Mouse (Mus musculus): ENCODE measurements around the gene Kpna2.

Kpna2 gene

GRCm38 (mm10) chr11:106982351-106982750 is 17.0 kb downstream of the Kpna2 start:
- no peak for DNase-seq (ENCODE audit: low spot score in 2 of 2)

- no peak for DNase-seq (ENCODE audit: low spot score in 2 of 2)
Observed at GRCm38 (mm10) chr11:106981787-106982186, 17.6 kb downstream of the Kpna2 start.

GRCm38 (mm10) chr11:106980455-106980854 is 18.9 kb downstream of the Kpna2 start:
- peak; percentile 19 to 53 for DNase-seq (ENCODE audit: low spot score in 2 of 2)

- no peak for DNase-seq (ENCODE audit: low spot score in 2 of 2)
Observed at GRCm38 (mm10) chr11:106976194-106976593, 23.1 kb downstream of the Kpna2 start.

GRCm38 (mm10) chr11:106975419-106976177 is 23.7 kb downstream of the Kpna2 start:
- no peak for DNase-seq (ENCODE audit: low spot score in 2 of 2)

- no peak for DNase-seq (ENCODE audit: low spot score in 2 of 2)
Observed at GRCm38 (mm10) chr11:106974440-106974839, 24.9 kb downstream of the Kpna2 start.

DNA sequence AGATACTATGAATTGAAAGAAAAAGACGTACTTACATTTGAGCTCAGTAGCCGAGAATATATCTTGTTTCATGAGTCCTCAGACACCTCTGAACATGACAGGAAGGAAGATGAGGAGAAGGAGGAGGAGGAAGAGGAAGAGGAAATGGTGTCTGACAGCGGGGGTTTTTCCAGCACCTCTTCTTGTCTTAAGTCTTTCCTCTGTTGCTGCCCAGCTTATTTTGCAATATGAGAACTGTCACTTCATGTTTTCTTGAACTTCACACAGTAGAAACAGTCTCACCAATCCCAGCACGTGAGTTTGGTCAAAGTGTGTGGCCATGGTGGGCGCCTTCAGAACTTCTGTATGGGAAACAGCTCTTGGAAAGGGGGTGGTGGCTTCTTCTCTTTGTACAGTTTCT is 26.3 kb downstream of the Kpna2 start:
- peak in 1 of 2 experiments; percentile 13 for DNase-seq (ENCODE audit: low spot score in 2 of 2)

DNA sequence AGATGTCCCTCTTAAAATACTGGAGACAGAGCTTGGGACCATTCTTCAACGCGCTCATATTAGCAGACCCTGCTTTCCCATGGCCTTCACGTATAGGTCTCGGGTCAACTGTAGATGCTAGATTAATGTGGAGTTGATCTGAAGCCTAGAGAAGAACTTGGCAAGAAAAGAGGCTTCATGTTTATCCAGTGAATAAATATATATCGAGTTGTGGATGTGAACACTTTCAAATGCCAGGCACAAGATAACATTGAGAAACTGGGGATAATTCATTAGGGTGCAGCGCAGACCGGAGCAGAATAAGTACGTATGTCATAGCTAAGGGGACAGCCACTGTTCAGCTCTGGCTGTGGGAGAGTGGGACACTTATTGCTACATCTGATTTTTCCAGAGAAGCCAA is 29.5 kb downstream of the Kpna2 start:
- DNase-seq (ENCODE audit: low spot score in 2 of 2) = no peak

DNA sequence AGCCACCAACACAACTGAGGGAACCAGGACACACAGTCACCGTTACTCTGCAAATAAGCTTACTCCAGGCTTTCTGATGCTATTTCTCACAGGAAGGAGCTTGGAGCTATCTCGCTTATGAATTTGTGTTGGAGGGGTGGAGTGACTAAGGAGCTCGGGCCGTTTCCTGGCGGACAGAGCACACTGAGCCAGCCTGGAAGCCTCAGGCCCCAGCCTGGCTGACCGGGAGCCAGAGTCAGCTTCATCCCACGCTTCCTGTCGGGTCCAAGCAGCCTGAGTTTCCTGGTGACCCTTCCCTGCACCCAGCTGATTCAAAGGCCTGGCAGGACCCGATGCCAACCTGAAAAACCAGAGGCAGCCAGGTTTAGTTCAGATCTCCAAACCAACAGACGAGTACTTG is 31.7 kb downstream of the Kpna2 start:
- DNase-seq (ENCODE audit: low spot score in 2 of 2) = peak in 1 of 2 experiments; percentile 8

DNA sequence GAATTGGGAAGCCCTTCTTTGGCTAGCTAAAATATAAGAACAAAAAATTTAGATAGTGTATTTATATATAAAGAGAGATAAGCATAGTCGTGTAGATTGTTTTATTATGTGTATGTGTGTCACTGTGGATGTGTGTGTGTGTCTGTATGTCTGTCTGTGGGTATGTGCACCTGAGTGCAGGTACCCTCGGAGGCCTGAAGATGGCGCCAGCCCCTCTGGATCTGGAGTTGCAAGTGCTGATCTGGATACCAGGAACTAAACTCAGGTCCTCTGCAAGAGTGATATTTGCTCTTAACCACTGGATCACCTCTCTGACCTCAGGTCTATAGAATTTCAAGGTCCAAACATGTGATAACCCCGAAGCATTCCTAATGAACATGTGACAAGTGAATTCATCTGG is 33.5 kb downstream of the Kpna2 start:
- DNase-seq (ENCODE audit: low spot score in 2 of 2) = no peak

DNA sequence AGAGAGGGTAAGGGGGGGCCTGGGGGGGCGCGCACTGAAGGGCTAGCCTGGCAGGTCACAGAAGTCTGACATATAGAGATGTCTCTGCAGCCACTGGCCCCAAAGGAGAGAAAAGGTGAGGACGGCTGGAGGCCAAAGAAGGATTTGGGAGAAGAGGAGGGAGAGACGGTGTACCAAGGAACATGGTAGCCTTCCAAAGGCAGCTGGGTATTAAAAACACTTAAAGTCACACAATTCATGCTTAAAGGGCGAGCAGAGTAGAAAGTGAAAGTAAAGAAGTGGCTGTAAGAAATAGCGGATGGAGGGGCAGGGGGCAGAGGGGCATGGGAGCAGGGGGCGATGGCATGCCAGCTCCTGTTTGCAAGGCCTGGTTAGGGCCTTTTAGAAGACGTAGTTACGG is 37.0 kb downstream of the Kpna2 start:
- no peak for DNase-seq (ENCODE audit: low spot score in 2 of 2)

GRCm38 (mm10) chr11:106961471-106962081 is 37.8 kb downstream of the Kpna2 start:
- peak; percentile 72 to 85 for DNase-seq (ENCODE audit: low spot score in 2 of 2)

- no peak for DNase-seq (ENCODE audit: low spot score in 2 of 2)
Observed at GRCm38 (mm10) chr11:106959121-106959520, 40.2 kb downstream of the Kpna2 start.

DNA sequence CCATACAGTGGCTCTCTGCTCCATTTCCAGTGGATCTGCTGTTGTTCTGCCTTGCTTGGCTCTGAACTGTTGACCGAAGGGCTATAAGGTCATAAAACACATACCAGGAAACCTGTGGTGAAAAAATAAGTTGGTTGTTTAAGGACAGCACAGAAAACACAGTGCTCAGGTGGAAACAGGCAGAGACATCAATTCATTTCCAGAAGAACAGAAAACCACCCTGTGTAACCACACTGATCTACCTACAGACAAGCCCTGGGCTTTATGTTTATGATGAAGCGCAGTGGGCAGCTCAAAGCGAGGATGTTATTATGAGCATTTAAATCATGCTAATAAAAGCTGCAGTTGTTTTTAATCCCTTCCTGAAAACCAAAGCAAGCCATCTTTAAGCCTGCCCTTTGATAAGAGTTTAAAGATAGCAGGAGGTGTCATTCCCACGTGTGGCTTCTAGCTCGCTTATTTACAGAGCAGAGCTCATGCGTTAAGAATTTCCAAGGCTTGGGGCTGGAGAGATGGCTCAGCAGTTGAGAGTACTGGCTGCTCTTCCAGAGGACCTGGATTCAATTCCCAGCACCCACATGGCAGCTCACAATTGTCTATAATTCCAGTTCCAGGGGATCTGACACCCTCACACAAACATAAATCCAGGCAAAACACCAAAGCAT is 40.8 kb downstream of the Kpna2 start:
- no peak for DNase-seq (ENCODE audit: low spot score in 2 of 2)

DNA sequence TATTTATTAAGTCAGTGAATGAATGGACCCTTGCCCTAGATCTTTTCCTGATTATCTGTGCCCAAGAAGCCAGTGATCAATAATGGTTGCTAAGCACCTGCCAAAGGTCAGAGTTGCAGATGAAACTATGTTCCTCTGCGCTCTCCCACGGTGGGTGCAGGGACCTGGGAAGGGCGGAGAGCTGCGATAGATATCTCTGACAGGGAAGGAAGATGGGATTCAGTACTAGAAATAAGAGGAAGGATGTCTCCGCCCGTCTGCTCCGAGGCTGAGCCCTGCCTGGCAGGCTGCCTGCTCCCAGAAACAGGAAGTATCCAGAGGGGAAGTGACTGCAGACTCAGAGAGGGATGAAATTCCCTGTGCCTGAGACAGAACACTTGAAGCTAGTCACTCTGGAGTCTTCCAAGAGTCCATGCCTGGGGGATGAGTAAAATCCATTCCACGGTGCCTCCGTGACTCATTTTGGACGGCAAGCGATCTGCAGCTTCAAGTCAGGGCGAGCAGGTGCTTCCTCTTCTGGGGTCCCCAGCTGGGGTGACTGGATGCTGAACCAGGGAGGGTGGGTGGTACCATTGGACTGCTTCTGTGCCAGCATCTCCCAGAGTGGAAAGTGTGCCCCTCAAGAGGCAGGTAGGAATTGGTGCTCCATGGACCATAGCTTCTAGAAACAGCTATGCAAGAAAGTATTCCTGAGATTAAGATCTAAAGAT is 41.9 kb downstream of the Kpna2 start:
- peak; percentile 29 to 46 for DNase-seq (ENCODE audit: low spot score in 2 of 2)

GRCm38 (mm10) chr11:106954566-106954965 is 44.8 kb downstream of the Kpna2 start:
- DNase-seq (ENCODE audit: low spot score in 2 of 2) = no peak

DNA sequence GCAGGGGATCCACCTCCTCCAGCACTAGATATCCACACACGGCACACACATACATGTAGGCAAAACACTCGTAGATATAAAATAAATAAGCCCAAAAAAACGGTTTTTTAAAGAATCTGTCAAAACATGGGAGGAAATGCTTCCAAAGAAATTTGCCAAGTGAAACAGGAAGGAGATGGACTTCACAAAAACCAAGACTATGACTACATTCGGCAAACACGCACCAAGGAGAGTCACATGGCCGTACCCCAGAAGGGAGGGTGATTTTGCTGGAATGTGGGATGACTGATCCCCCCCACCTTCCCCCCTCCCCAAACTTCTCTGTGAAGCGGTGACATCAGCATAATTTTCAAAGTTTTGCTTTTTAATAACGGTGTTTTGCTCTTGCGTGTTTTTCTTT is 45.2 kb downstream of the Kpna2 start:
- DNase-seq (ENCODE audit: low spot score in 2 of 2) = no peak

Data from spleen, postnatal 36 days (tissue).